Mouse (Mus musculus) left cerebral cortex, postnatal 10 days (tissue): ENCODE data around the gene Stn1. TPM values are rescaled to one million over a fixed set of nuclear protein-coding genes. Genes with fewer than 3 reads are reported as not detected.

Experiments
- DNase-seq, 2 experiments: peaks; one replicate each; pipeline ENCODE4 v3.0.0; 2021 to 2022; ENCODE audit warnings: low spot score in 2 of 2, mixed read lengths in 1 of 2; ENCODE audit errors: extremely low spot score in 1 of 2
- intact Hi-C: fragments of 180-260 bp; cut with DNase I; formaldehyde crosslinking; loops from one replicate; pipeline ENCODE4 v1.15.1; 2025
- total RNA-seq, 2 experiments: library from RNA; stranded (reverse); gene quantifications; 2 replicates each; pipeline ENCODE4 v1.2.3; 2021

The Stn1 gene
- total RNA-seq, 2 experiments from 2014 or later, result 33.9 to 39.4 TPM

GRCm38 (mm10) chr19:47491853-47492252 is 45.5 kb downstream of the Stn1 start:
- no peak for DNase-seq

DNA sequence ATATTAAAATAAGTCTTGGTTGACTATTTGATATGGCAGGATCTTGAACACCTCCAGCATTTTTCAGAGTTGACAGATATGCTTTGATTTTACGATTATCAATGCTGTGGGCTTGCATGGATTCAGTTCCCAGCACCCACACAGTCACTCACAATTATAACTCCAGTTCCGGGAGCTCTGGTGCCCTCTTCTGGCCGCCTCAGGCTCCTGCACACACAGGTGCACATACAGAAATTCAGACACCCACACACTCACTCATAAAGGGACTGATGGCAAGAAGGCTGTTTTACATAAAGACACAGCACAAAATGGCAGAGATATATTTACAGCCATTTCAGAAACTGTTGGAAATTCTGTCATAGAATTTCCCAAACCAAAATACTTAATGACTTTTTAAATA is 48.1 kb downstream of the Stn1 start:
- intact Hi-C loops, result no loop called here
- DNase-seq, result no peak

More at GRCm38 (mm10) chr19:47491853-47492252, 45.5 kb downstream of the Stn1 start:
- intact Hi-C loops, result no loop called here

DNA sequence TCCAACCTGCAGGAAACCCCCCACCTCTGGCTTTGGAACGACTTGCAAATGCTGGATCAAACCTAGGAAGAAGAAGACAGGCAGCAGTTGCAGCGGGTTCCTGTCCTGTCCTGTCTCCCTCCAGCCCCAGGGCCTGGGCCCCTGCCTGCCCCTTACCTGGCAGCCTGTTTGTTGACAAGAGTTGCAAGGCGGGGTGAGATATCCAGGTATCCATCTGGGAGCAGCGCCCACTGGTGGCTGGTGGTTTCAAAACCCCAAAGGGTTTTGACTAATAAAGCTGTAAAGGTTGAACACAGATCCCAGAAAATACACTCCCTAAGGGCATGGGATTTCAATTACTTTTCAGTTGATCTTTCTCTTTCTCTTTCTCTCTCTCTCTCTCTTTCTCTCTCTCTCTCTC is 49.1 kb downstream of the Stn1 start:
- peak in 1 of 2 experiments; percentile 28 for DNase-seq
- intact Hi-C loops, result no loop called here

- intact Hi-C loops, result no loop called here
These were observed 49.7 kb downstream of the Stn1 start for GRCm38 (mm10) chr19:47487572-47487971.

GRCm38 (mm10) chr19:47485997-47486566 is 51.2 kb downstream of the Stn1 start:
- intact Hi-C loops, result no loop called here
- DNase-seq, result no peak

More at GRCm38 (mm10) chr19:47487572-47487971, 49.7 kb downstream of the Stn1 start:
- no peak for DNase-seq

- peak in 1 of 2 experiments; percentile 42 for DNase-seq
- intact Hi-C loops, result no loop called here
These were observed 53.2 kb downstream of the Stn1 start for GRCm38 (mm10) chr19:47484110-47484509.

GRCm38 (mm10) chr19:47483346-47483745 is 54.0 kb downstream of the Stn1 start:
- DNase-seq, result no peak
- intact Hi-C loops, result no loop called here

- intact Hi-C loops, result no loop called here
- no peak for DNase-seq
These were observed 63.9 kb downstream of the Stn1 start for GRCm38 (mm10) chr19:47473453-47473852.

DNA sequence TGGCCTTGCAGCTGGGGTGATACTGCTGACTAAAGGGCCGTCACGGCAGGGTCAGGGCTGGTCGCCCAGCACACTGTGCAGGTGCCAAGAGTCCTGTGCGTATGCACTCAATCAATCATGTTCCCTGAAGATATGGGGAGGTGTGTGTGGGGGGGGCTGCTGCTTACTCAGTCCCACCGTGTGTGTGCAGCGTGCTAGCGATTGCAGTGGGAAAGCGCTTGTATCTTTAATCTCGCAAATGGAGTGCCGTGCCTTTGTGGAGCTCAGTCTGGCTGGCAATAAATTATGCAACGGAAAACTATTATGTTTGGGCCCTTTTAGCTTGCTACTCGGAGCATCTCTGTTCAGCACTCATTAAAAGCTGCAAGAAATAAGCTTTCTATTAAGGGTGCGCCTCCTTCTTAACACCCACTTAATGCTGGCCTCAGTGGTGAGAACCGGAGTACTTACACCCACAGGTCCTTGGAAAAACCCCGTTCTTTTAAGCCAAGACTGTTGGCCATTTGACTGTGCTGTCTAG is 64.4 kb downstream of the Stn1 start:
- intact Hi-C loops, result no loop called here
- no peak for DNase-seq

- intact Hi-C loops, result no loop called here
- no peak for DNase-seq
These were observed 65.5 kb downstream of the Stn1 start for GRCm38 (mm10) chr19:47471808-47472207.

- no peak for DNase-seq
- intact Hi-C loops, result no loop called here
These were observed 68.6 kb downstream of the Stn1 start for GRCm38 (mm10) chr19:47468750-47469149.

- DNase-seq, result no peak
- intact Hi-C loops, result no loop called here
These were observed 70.5 kb downstream of the Stn1 start for GRCm38 (mm10) chr19:47466775-47467174.

GRCm38 (mm10) chr19:47465467-47465866 is 71.8 kb downstream of the Stn1 start:
- intact Hi-C loops, result loop anchor here (2.0 kb wide), 1 partner anchor 109 kb away; no protein-coding TSS in a partner anchor
- DNase-seq, result no peak

DNA sequence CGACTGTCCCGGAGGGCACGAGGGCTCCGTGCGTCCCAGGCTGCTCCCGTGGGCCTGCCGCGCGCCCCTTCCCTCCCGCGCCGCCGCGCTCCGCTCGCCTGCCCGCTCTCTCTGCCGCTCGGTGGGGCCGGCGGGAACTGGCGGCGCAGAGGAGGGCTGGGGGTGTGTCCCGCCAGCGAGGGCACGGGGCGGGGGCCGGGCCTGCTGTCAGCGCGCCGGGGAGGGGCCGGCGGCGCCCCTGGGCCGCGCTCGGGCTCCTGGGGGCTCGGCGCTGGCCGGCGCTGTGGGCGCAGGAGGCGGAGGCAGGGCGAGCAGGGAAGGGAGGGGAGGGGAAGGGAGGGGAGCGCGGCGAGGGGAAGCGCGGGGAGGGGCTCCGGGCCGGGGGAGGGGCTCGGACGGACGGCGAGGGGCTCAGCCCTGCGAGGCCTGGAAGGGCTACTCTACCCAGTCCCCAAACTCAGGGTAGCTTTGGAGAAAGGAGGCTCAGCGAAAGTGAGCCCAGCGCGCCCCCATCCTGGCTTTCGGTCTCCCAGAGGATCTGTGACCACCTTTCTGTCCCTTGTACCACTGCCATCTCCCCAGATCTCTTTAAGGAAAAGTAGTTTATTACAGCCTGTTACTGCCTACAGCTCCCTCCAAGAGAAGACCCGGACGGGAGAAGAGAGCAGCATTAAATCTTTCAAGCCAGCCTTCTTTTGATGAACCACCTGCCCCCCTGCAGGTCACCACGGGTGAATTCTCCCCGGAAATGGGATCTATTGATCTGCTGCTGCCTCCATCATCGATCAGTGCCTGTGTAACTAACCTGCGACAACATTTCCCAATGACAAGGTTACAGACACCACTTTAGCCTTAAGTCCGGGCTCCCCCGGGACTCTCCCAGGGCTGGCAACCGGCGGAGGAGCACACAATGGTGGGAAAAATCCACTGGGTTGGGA is 72.7 kb downstream of the Stn1 start, which contains the start of gene Sh3pxd2a:
TSS of gene Sh3pxd2a (minus strand) at position 98 of the 938 bp plus-strand sequence.
- peak in 1 of 2 experiments; percentile 82 for DNase-seq
- intact Hi-C loops, result loop anchor here (2.0 kb wide), 1 partner anchor 108 kb away; no protein-coding TSS in a partner anchor

DNA sequence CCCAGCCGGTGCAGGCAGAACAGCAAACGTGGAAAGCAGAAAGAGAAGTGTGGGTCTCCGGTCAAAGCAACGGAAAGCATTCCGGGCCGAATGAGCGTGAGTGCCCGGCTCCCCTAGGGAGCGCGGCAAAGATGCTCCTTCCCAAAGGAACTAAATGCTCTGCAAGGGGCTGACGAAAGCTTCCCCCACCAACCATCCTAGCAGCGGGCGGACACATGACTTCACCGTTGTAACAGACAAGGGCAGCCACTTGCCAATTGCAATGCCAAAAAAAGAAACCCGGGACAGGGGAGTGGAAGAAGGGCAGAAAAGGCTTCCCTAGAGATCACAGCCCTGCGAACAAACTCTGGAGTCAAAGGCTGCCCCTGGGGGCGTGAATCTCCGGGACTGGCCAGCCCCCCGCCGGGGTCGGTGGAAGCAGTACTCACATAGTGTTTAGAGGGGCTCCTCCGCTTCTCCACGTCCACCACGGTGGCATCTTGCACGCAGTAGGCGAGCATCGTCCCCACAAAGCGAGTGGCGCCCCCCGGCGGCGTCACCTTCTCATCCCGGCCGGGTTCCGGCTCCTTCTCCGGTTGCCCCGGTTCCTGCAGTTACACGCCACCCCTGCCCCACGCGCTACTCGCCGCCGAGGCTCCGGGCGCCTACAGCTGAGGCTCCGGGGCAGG is 73.5 kb downstream of the Stn1 start:
- DNase-seq, result peak; percentile 39 to 89
- intact Hi-C loops, result loop anchor here (2.0 kb wide), 1 partner anchor 107 kb away; no protein-coding TSS in a partner anchor

DNA sequence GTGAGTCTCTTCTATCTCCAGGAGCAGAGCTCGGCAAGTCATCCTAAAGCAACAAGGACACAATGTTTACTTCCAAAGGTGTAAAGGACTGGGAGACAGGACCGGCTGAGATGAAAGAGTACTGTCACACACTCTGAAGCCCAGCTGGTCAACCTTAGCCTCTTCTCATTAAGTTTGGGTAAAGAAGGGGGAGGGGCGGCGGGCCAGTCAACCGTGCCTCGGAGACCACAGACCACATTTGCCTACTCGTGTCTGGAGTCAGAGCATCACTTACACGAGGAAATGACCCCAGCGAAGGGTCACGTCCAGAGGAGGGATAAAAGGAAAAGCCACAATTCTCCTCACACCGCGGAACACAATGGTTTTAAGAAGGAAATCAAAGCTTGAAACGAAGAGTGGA is 74.1 kb downstream of the Stn1 start:
- no peak for DNase-seq
- intact Hi-C loops, result no loop called here

- no peak for DNase-seq
- intact Hi-C loops, result no loop called here
These were observed 74.6 kb downstream of the Stn1 start for GRCm38 (mm10) chr19:47462725-47463124.

GRCm38 (mm10) chr19:47461838-47462237 is 75.5 kb downstream of the Stn1 start:
- intact Hi-C loops, result no loop called here
- DNase-seq, result no peak

GRCm38 (mm10) chr19:47461386-47461785 is 75.9 kb downstream of the Stn1 start:
- intact Hi-C loops, result no loop called here
- no peak for DNase-seq
